Mouse (Mus musculus): ENCODE measurements around the gene Phc2. TPM values are rescaled to one million over a fixed set of nuclear protein-coding genes. Genes with fewer than 3 reads are reported as not detected.
"Not testable (repeated sequence)": the region's sequence is repeated elsewhere in the genome, so short reads cannot be mapped to it uniquely, and the experiment has no call there.

Phc2 gene
- total RNA-seq, 2 experiments from 2014 or later: 51.0 to 55.5 TPM

DNA sequence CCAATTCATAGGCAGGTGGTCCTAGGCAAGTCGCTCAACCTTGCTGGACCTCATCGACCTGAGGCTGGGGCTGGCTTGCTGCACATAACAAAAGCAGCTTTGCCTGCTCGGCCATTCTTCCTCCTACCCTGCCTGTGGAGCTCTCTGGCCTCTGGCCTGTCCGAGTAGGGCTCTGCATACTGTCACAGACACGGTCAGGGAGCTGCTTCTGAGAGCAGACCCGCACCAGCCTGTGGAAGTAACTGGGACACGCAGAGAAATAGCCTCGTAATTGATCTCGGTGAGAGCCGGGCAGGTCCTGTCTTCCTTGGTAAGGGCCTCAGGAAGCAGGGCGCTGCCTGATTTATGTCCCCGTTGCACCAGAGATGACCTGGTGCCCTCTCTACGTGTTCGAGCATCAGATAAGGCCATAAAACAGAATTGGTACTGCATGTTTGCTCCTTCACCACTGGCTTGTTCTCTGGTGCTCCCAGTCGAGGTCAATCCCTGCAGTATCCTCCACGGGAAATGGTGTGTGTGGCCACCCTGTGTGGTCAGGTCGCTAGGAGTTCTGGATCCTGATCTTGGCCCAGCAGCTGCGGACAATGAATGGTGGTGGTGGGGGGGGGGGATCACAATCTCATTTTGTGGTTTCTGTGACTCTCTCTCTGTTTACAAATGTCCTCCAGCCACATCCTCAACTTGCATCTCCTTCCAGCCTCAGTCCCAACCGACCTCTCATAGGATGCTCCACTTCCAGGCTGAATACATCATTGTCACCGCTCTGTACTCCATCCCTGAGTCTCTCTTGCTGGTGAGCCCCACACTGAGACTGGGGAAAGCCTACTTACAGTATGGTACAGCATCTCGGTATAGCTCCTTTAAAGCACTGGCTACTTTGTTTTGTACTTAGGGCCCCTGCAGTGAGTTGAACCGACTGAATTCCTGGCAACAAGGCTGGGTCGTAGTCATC is 12.5 kb upstream of the Phc2 start:
- intact Hi-C loops (cut with DNase I): no loop called here
- DNase-seq: no peak

DNA sequence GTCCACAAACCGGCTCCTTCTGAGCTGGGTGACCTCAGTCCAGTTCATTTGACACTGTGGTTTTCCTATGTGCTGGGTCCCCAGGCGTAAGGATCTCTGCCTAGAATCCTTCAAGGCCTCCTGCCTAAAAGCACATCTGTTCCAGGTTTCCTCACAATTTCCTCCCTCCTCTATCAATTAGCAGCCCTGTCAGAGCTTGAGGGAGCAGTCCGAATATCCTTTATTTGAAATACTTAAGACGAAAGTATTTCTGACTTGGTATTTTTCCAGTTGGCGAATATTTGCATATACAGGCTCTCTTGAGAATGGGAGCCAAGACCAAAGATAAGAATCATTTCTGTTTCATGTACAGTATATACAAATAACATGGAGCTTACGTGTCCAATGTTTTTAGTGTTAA is 8.6 kb upstream of the Phc2 start:
- no peak for DNase-seq
- intact Hi-C loops (cut with DNase I): no loop called here

DNA sequence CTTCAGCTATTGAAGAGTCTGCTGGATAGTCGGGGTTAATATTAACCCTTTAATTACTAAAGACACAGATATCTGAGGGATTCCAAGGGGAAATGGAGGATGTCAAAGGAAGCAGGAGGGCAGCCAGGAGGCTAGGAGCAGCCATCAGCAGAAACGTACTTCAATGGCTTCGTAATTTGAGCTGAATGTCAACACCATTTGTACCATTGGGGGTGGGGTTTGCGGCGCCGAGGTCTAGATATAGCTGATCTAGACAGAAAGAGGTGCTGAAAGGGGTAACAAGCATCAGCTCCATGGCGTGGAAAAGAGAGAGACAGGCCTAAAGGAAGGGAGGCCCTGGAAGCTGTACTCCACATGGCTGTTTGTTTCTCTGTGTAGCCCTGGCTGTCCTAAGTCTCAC is 7.7 kb upstream of the Phc2 start:
- intact Hi-C loops (cut with DNase I): no loop called here
- DNase-seq: no peak

DNA sequence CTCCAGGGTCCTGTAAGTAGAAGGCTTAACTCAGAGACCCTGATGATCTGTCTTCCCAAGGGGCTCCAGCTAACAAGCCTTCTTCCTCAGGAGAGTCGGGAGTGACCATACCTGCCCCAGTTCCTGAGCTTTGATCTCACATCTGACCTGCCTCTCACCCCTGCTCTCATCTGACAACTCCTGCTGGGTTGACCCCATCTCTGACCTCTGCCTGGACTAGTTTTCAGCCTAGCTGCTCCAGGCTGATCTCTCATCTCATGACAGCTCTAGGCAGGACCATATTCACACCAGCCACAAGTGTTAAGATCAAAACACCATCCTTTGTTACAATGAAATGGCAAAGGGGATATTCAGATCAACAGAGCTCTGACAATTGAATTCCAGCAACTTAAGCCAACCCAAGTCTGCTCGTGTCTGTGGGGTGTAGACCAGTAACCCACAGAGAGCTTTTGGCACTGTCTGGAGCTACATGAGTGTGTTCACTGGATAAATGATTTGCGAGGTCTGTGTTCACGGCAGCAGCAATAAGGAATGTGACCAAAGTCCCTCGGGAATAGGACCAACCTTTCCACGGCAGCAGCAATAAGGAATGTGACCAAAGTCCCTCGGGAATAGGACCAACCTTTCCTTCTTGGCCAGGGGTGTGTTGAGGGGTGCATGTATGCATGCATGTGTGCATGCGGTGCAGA is 5.8 kb upstream of the Phc2 start:
- intact Hi-C loops (cut with DNase I): no loop called here

DNA sequence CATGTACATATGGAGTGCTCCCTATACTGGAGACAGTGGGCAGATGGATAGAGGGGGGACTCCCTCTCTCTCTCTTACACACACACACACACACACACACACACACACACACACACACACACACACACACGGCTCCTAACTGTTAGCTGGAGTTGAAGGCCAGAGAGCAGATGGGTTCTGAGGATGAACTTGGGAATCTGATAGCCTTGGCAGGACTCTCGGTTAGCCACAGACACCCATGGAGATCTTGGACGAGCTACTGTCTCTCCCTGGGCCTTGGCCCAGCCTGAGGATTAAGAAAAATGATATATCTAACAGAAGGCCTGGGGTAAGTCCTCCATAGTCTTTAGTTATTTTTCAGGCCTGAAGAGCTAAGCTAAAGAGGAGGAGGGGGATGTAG is 3.0 kb upstream of the Phc2 start:
- DNase-seq: no peak
- intact Hi-C loops (cut with DNase I): no loop called here

More for the DNA sequence above, 5.8 kb upstream of the Phc2 start:
- DNase-seq: no peak

DNA sequence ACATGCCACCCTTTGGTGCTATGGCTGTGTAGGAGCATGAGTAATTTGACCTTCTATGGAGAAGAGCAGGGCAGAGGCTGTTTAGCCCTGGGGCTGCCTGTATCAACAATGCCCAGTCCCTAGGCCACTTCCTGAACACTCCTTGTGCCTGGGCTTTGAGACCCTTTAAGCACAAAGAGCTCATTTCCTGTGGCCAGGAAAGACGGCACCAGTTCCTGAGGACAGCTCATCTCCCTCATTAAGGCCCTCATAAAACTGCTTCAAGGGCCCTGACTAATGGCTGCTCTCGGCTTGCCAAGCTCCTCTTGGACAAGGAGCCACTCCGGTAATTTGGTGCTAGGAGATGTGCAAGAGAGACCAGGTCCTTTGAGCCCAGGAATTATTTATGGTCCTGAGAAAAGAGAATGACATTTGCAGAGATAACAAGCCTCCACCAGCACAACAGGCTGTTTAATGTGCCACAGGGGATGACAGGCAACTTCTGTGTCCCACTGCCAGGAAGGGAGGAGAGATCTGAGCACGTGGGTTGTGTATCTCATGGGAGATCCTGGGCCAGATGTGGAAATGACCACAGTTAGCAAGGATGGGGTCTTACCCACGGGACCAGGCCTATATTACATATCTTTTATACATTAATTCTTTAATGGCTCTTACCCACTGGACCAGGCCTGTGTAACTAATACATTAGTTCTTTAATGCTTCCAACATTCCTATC is 1.8 kb upstream of the Phc2 start:
- intact Hi-C loops (cut with DNase I): no loop called here
- DNase-seq: no peak

DNA sequence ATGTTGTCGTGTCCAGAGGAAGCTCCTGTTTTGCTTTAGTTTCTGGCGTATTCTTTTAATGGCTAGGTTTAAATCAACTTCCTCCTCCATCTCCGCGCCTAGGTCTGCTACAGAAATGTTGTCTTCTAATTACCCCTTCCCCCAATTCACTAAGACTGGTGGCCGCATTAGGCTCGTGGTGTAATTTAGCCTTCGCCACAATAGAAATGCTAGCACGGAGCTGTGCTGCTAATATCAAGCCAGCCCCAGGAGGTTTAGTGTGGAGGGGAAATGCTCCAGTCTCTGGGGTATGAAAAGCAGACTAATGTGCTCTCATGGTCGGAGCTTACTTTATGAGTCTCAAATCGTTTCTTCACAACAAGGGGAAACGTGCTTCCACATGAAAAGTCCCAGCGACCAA is 944 bp downstream of the Phc2 start:
- intact Hi-C loops (cut with DNase I): no loop called here
- no peak for DNase-seq

DNA sequence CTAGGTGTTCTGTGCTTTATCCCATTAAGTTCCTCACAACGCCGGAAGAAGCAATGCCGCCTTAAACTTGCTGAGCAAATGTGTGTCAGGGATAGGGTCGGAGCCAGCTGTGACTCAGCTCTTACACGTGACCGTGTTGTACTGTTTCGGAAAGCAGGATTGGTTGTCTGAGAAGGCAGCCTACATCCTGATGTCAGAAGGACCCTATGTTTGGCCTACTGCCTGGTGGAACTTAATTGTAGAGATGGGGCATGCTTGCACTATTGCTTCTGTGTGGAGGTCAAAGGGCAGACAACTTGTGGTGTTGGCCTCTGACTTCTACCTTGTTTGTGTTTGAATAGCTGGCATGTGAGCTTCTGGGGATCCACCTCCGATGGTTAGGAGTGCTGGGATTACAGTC is 5.7 kb downstream of the Phc2 start:
- intact Hi-C loops (cut with DNase I): no loop called here
- no peak for DNase-seq

DNA sequence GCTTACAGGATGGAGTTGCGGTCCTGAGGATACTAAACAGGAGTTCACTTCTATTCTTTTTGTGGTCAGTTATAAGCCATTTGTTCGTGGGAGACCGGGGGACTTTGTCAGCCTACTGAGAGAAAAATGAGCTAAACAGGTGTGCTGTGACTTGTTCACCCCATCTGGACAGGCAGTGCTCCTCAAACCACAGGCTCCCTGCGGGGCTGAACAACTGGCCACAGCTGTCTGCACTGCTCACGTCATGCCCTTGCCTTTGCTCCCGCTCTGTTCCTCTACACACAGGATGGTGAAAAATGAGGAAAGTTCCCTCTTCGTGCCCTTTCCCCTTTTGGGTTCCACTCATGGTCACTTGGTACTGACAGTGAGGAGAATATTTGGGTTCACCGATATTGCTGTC is 6.6 kb downstream of the Phc2 start:
- no peak for DNase-seq
- intact Hi-C loops (cut with DNase I): no loop called here

DNA sequence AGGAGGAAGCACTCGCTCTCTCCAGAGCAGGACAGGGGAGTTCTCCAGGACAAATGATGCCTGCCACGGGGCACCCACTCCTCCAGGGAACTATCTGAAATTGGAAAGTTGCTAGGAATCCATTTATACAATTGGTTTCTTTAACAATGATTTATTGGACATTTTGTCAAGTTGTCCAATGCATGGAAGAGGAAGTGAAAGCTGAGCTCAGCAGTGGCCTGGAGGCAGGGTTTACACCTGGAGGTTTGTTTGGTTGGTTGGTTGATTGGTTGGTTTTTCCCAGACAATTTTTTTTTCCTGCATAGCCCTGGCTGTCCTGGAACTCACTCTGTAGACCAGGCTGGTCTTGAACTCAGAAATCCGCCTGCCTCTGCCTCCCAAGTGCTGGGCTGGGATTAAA is 9.5 kb downstream of the Phc2 start:
- intact Hi-C loops (cut with DNase I): no loop called here
- no peak for DNase-seq

DNA sequence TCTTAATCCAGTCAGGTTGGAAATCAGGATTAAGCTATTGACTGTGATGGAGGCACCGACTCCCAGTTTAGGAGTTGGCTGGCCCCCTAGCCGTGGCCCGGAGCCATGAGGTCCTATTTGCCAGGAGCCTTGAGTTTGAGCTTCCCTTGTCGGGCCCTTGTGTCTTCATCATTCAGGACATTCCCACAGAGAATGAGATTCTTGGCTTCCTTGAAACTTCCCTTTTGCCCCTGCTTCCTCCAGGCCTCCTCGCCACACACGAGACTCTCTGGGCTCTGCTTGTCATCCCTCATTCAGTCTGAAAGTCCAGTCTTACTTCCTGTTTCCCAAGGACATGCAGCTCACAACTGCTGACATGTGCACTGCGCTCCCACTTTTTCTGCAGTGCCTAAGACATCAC is 11.9 kb downstream of the Phc2 start:
- intact Hi-C loops (cut with DNase I): not testable (repeated sequence)
- DNase-seq: peak in 1 of 2 experiments; percentile 35

DNA sequence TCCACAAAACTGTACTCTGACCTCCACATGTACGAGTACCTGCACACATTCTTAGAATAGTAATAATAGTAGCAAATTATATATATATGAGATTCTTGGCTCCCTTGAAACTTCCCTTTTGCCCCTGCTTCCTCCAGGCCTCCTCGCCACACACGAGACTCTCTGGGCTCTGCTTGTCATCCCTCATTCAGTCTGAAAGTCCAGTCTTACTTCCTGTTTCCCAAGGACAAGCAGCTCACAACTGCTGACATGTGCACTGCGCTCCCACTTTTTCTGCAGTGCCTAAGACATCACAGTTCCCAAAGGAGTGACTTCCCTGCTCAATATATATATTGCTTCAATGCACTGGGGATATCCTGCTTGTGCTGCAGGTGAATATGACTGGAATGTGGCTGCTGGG is 12.7 kb downstream of the Phc2 start:
- intact Hi-C loops (cut with DNase I); DNase-seq: not testable (repeated sequence)

DNA sequence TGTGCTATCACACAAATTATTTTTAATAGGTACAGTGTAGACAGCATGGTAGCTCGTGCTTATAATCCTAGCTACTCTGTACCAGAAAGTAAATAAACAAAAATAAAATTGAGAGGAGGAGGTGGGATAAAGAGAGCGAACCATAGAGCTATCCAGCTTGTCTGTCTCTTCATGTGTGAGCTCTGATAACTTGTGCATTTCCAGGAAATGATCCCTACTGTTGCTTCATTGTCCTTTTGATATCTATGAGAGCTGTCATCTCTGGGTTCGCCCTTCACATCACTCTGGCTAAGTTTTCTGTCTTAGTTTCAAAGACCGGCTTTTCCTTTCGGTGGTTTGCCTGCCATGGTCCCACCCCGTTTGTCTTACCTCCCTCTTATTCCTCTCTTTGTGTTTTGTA is 14.7 kb downstream of the Phc2 start:
- intact Hi-C loops (cut with DNase I): no loop called here
- DNase-seq: no peak

DNA sequence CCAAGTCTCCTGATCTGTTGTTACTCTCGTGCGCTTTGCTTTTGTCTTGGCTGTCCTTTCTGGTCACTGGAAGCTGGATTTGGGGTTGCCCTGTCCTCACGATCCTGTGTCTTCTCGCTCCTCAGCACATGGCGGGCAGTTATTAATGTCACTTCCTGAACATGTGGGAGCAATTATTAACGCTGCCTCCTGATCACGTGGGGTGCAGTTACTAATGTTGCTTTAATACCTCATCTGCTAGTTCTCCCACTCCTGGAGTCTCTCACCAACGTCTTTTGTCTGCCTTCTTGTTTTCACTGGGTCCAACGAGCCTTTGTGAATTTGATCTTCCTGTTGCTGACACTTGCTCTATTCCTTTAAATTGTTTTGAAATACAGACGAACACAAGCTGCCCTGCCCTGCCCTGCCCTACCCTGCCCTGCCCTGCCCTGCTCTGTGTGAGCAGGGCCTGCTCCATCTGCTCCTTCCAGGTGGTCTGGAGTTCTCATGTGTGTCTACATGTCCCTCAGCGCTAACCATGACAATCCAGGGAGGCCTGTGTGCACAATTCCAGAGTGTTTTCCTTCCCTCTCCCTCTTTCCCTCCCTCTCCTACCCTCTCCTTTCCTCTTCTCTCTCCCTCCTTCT is 16.2 kb downstream of the Phc2 start:
- no peak for DNase-seq

DNA sequence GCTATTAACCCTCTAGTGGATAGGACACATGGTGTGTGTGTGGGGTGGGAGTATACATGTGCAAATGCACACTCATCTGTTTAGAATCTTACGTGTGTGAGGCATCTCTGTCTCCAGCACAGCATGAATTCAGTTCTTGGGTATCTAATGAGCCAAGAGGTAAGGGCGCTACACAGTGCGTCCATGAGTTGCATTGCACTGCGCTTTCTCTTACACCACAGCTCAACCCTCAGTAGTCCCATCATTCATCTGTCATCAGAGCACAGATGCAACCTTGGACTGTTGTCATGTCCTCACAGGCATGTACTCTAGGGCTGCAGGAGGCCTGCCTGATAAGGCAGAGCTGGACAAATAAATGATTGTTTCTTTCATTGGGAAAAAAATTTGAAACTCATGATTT is 18.0 kb downstream of the Phc2 start:
- intact Hi-C loops (cut with DNase I): no loop called here
- no peak for DNase-seq

More for the DNA sequence above, 16.2 kb downstream of the Phc2 start:
- intact Hi-C loops (cut with DNase I): no loop called here

DNA sequence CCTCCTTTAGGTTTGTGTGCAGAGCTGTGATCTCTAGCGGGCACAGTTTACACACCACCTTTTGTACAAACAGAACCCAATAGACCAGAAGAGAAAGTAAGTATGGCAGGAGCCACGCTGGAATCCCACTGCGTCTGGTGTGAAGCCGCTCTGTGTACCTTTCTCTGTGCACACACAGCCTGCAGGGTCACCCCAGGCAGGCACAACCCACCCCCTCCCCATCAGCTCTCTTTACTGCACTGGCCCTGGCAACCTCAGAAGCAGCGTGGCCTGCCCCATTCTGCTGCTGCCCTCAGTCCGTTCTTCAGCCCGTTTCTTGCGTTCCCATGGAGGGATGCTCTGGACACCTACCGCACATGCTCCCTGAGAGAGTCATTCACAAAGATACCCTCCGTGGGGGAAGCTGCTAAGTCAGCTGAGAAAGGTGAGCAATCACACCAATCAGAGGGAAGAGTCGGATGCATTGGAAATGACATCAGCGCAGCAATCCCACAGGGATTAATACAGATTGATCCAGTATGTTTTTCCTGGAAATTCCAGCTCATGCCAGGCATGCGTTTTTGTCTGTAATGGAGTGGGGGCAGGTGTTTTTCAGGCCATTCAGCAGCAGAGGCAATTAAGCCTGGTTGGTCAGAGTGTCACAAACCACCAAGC is 24.2 kb downstream of the Phc2 start:
- no peak for DNase-seq
- intact Hi-C loops (cut with DNase I): no loop called here

DNA sequence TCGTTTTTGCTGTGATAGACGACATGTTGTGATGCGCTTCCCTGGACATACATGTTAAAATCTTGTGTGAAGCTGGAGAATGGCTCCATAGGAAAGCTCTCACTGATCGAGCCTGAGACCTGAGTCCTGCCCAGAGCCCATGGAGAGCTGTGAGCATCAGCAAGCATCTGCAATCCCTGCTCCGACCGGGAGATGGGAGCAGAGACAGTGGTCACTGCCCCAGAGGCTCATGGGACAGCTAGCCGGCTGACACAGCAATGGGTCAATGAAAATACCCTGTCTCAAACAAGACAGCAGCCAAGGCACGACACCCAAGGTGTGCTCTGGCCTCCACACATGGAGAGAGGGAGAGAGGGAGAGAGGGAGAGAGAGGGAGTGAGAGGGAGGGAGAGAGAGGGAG is 26.6 kb downstream of the Phc2 start:
- intact Hi-C loops (cut with DNase I): no loop called here
- DNase-seq: peak; percentile 31 to 52

DNA sequence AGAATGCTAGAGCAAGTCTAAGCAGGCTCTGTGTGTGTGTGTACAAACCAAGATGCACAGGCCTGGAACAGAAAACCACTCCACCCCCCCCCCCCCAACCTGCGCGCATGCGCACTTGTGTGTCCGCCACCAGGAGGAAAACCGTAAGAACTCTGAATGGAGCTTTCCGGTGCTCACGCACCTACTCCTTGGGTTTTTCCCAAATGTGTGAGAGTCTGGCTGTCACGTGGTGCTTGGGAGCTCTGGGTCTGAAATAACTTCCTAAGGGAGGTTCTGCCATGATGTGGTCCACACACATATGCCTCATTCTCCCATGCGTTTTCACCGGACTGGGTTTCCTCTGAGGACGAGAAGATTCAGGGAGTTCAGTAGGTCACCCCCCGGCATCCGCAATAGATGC is 27.8 kb downstream of the Phc2 start:
- intact Hi-C loops (cut with DNase I): no loop called here

DNA sequence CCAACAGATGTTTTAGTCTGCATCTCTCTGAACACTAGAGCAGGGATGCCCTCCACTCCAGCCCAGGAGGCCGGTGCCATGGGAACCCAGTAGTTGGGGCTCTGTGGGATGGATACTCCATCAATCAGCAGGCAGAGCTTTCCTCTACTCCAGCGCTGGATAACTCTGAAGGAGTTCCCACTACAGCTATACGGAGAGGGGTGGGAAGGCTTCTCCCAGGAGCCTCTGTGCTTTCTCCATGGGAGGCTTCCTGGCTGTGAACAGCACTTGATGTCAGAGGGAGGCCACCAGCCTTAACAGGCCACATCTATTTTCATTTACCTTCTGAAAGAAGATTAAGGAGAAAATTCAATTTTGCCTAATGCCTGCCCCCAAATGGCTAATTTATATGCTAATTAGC is 29.2 kb downstream of the Phc2 start:
- intact Hi-C loops (cut with DNase I): no loop called here

More for the DNA sequence above, 27.8 kb downstream of the Phc2 start:
- no peak for DNase-seq

DNA sequence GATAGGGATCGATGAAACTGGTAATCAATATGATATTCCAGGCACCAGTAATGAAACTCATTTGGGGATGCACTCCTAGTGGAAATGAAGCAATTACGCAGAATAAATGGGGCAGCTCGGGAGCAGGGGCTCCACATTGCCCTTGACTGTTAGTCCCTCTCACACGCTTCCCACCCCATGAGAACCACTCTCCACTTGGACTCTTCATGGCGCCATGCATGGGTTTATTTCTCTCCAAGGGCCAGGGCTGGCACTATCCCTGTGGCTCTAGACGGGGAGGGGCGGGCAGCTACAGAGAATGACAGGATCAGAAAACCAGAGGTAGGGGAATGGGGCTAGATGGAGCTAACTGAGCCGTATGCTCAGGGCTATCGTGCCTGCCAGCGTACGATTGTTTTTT is 29.6 kb downstream of the Phc2 start:
- intact Hi-C loops (cut with DNase I): no loop called here
- DNase-seq: no peak

More for the DNA sequence above, 29.2 kb downstream of the Phc2 start:
- DNase-seq: no peak

Measured in heart, postnatal 14 days (tissue).